Mouse (Mus musculus) forebrain, embryonic 14.5 days (tissue): ENCODE results near the gene Lmod2. TPM values are rescaled to one million over a fixed set of nuclear protein-coding genes. Genes with fewer than 3 reads are reported as not detected.

Experiments used
- ATAC-seq: fragments of 200-750 bp; cut with Nextera tagmentation; 2 replicates; pipeline ENCODE4 v1.8.0; 2017; ENCODE audit warnings: mild to moderate bottlenecking, moderate library complexity
- DNase-seq: peaks from one replicate; pipeline ENCODE4 v3.0.0-alpha.2; 2015; ENCODE audit warnings: low spot score
- H3K27ac ChIP-seq: fragments of 300-500 bp; sonication (generic); 2 replicates; pipeline ENCODE4 v1.5.1; 2014; ENCODE audit warnings: low read depth, mild to moderate bottlenecking, control low read depth, low read length, moderate library complexity
- H3K27me3 ChIP-seq: fragments of 300-500 bp; sonication (generic); replicated peaks from 2 replicates; pipeline ENCODE4 v1.6.1; 2014; ENCODE audit warnings: low read length, control low read depth, mixed read lengths; ENCODE audit not compliant: control insufficient read depth, insufficient read depth
- H3K36me3 ChIP-seq: fragments of 300-500 bp; sonication (generic); 2 replicates; pipeline ENCODE4 v1.6.1; 2014; ENCODE audit warnings: low read length, control low read depth; ENCODE audit not compliant: control insufficient read depth, insufficient read depth
- H3K4me1 ChIP-seq: fragments of 300-500 bp; sonication (generic); 2 replicates; pipeline ENCODE4 v1.6.1; 2014; ENCODE audit warnings: antibody characterized with exemption, low read length, control low read depth; ENCODE audit not compliant: control insufficient read depth, insufficient read depth
- H3K4me2 ChIP-seq: fragments of 300-500 bp; sonication (generic); 2 replicates; pipeline ENCODE4 v1.6.1; 2014; ENCODE audit warnings: mild to moderate bottlenecking, control low read depth, low read length
- H3K4me3 ChIP-seq: fragments of 300-500 bp; sonication (generic); 2 replicates; pipeline ENCODE4 v1.5.1; 2014; ENCODE audit warnings: low read depth, low read length, control low read depth
- H3K9ac ChIP-seq: fragments of 300-500 bp; sonication (generic); 2 replicates; pipeline ENCODE4 v1.6.1; 2014; ENCODE audit warnings: mild to moderate bottlenecking, low read length, control low read depth, moderate library complexity
- H3K9me3 ChIP-seq: fragments of 300-500 bp; sonication (generic); replicated peaks from 2 replicates; pipeline ENCODE4 v1.6.1; 2016; ENCODE audit warnings: low read length, control low read depth, mixed read lengths; ENCODE audit not compliant: control insufficient read depth
- WGBS: fragments of 180-500 bp; shearing (Covaris S2); extraction: QIAGEN DNeasy Blood & Tissue Kit; methylation state at CpG from one replicate; pipeline ENCODE4 v1.1.7; 2014; 5-methylcytosine and 5-hydroxymethylcytosine counted together
- polyA plus RNA-seq: library from polyadenylated mRNA; unstranded; fragments of >200 nt; fragmentation: Nextera tagmentation; extraction: Ambion mirVana; gene quantifications from 2 replicates; pipeline ENCODE4 v1.2.1, GENCODE M21; 2014

The Lmod2 gene
- not detected in 2 replicates for polyA plus RNA-seq

GRCm38 (mm10) chr6:24597500-24597899 lies at the start of gene Lmod2:
Gene Lmod2, plus strand, starts transcription at chr6:24597762.
- H3K9me3 ChIP-seq: no peaks in the 10 kb centered on the region
- DNase-seq (no peak), ATAC-seq (no peak)
- 61% methylated on average over 10 of the region's 10 CpGs for WGBS
- H3K27me3 ChIP-seq: no peaks in the 10 kb centered on the region
- no peak within 1 kb of the TSS for H3K27ac ChIP-seq
- no peaks in the 10 kb centered on the region for H3K36me3 ChIP-seq
- no peak within 1 kb of the TSS for H3K4me3 ChIP-seq
- no peak within 1 kb of the TSS for H3K4me2 ChIP-seq
- no peak within 1 kb of the TSS for H3K9ac ChIP-seq
- no peaks in the 10 kb centered on the region for H3K4me1 ChIP-seq

GRCm38 (mm10) chr6:24549801-24550200 lies 47.8 kb upstream of the Lmod2 start:
- Histone ChIP-seq H3K27me3 (no peaks in the 10 kb centered on the region), H3K9me3 (no peaks in the 10 kb centered on the region), H3K9ac (no peak overlapping the region), H3K4me2 (no peak overlapping the region), H3K4me3 (no peak overlapping the region), H3K36me3 (no peaks in the 10 kb centered on the region), H3K27ac (no peak overlapping the region), H3K4me1 (no peaks in the 10 kb centered on the region)
- ATAC-seq (no peak), DNase-seq (no peak)
- WGBS: 95% methylated on average over 2 of the region's 2 CpGs

GRCm38 (mm10) chr6:24552046-24552445 lies 45.5 kb upstream of the Lmod2 start:
- no peaks in the 10 kb centered on the region for H3K27me3 ChIP-seq
- DNase-seq: no peak
- H3K4me1 ChIP-seq: no peaks in the 10 kb centered on the region
- H3K4me3 ChIP-seq: no peak overlapping the region
- H3K9me3 ChIP-seq: no peaks in the 10 kb centered on the region
- ATAC-seq: no peak
- H3K4me2 ChIP-seq: no peak overlapping the region
- H3K27ac ChIP-seq: no peak overlapping the region
- WGBS: 86% methylated on average over 7 of the region's 7 CpGs
- H3K9ac ChIP-seq: no peak overlapping the region
- H3K36me3 ChIP-seq: no peaks in the 10 kb centered on the region

- WGBS: 83% methylated on average over 11 of the region's 11 CpGs
- H3K27me3 ChIP-seq: no peaks in the 10 kb centered on the region
- no peak overlapping the region for H3K9ac ChIP-seq
- no peak overlapping the region for H3K27ac ChIP-seq
- H3K4me3 ChIP-seq: no peak overlapping the region
- no peak for DNase-seq
- no peaks in the 10 kb centered on the region for H3K36me3 ChIP-seq
- no peaks in the 10 kb centered on the region for H3K9me3 ChIP-seq
- no peaks in the 10 kb centered on the region for H3K4me1 ChIP-seq
- ATAC-seq: no peak
- no peak overlapping the region for H3K4me2 ChIP-seq
Observed at GRCm38 (mm10) chr6:24554427-24555086, 43.0 kb upstream of the Lmod2 start.

- Histone ChIP-seq H3K9ac (no peak overlapping the region), H3K9me3 (no peaks in the 10 kb centered on the region), H3K36me3 (no peaks in the 10 kb centered on the region), H3K4me2 (no peak overlapping the region), H3K4me3 (no peak overlapping the region), H3K4me1 (no peaks in the 10 kb centered on the region), H3K27ac (no peak overlapping the region), H3K27me3 (no peaks in the 10 kb centered on the region)
- ATAC-seq (no peak), DNase-seq (no peak)
- WGBS: 85% methylated on average over 2 of the region's 2 CpGs
Observed at GRCm38 (mm10) chr6:24555488-24555887, 42.1 kb upstream of the Lmod2 start.

- no peaks in the 10 kb centered on the region for H3K9me3 ChIP-seq
- no peaks in the 10 kb centered on the region for H3K4me1 ChIP-seq
- no peak overlapping the region for H3K27ac ChIP-seq
- DNase-seq (no peak), ATAC-seq (no peak)
- WGBS: 75% methylated on average over 9 of the region's 9 CpGs
- no peak overlapping the region for H3K4me3 ChIP-seq
- no peak overlapping the region for H3K4me2 ChIP-seq
- no peaks in the 10 kb centered on the region for H3K36me3 ChIP-seq
- no peaks in the 10 kb centered on the region for H3K27me3 ChIP-seq
- no peak overlapping the region for H3K9ac ChIP-seq
Observed at GRCm38 (mm10) chr6:24564081-24564480, 33.5 kb upstream of the Lmod2 start.

- ATAC-seq (no peak), DNase-seq (no peak)
- WGBS: 86% methylated on average over 1 of the region's 1 CpGs
- Histone ChIP-seq H3K36me3 (no peaks in the 10 kb centered on the region), H3K27ac (no peak overlapping the region), H3K9me3 (no peaks in the 10 kb centered on the region), H3K9ac (no peak overlapping the region), H3K27me3 (no peaks in the 10 kb centered on the region), H3K4me3 (no peak overlapping the region), H3K4me1 (no peaks in the 10 kb centered on the region), H3K4me2 (no peak overlapping the region)
Observed at GRCm38 (mm10) chr6:24564886-24565285, 32.7 kb upstream of the Lmod2 start.

GRCm38 (mm10) chr6:24568963-24569362 lies 28.6 kb upstream of the Lmod2 start:
- 85% methylated on average over 5 of the region's 5 CpGs for WGBS
- ATAC-seq: no peak
- Histone ChIP-seq H3K36me3 (no peaks in the 10 kb centered on the region), H3K4me3 (no peak overlapping the region), H3K4me2 (no peak overlapping the region), H3K4me1 (no peaks in the 10 kb centered on the region), H3K9ac (no peak overlapping the region), H3K9me3 (no peaks in the 10 kb centered on the region), H3K27ac (no peak overlapping the region), H3K27me3 (no peaks in the 10 kb centered on the region)
- no peak for DNase-seq

GRCm38 (mm10) chr6:24569711-24570110 lies 27.9 kb upstream of the Lmod2 start:
- no peak overlapping the region for H3K4me2 ChIP-seq
- H3K9me3 ChIP-seq: no peaks in the 10 kb centered on the region; the same call in 1 of the 2 replicates
- ATAC-seq (no peak), DNase-seq (no peak)
- no peaks in the 10 kb centered on the region for H3K27me3 ChIP-seq
- H3K4me1 ChIP-seq: no peaks in the 10 kb centered on the region
- WGBS: 76% methylated on average over 1 of the region's 1 CpGs
- H3K27ac ChIP-seq: no peak overlapping the region
- no peak overlapping the region for H3K9ac ChIP-seq
- H3K4me3 ChIP-seq: no peak overlapping the region
- H3K36me3 ChIP-seq: no peaks in the 10 kb centered on the region
